Mouse (Mus musculus) MEL (cell line): ENCODE measurements around the gene Gm853.

ENCODE experiments used
- CTCF ChIP-seq, 3 experiments: IDR thresholded peaks in 2 of 3; conservative IDR thresholded peaks in 1 of 3; 2 replicates each; pipeline ENCODE4 v1.5.1; 2011 to 2012; ENCODE audit warnings: low read length in 3 of 3, low read depth in 2 of 3, mild to moderate bottlenecking in 2 of 3, improper control_type of control experiment in 1 of 3, inconsistent platforms in 1 of 3, mixed read lengths in 1 of 3, moderate library complexity in 1 of 3; ENCODE audit not compliant: control insufficient read depth in 1 of 3, insufficient read depth in 1 of 3, poor library complexity in 1 of 3, severe bottlenecking in 1 of 3
- EP300 ChIP-seq, 2 experiments: IDR thresholded peaks; 2 replicates each; pipeline ENCODE4 v1.6.1; 2011; ENCODE audit warnings: improper control_type of control experiment in 2 of 2, low read length in 2 of 2, low read depth in 1 of 2, mild to moderate bottlenecking in 1 of 2
- JUND ChIP-seq: IDR thresholded peaks from 2 replicates; pipeline ENCODE4 v1.6.1; 2011; ENCODE audit warnings: low read depth, mild to moderate bottlenecking, improper control_type of control experiment, low read length
- POLR2A ChIP-seq, 2 experiments: IDR thresholded peaks; 2 replicates each; pipeline ENCODE4 v1.6.1; 2011 to 2012; ENCODE audit warnings: low read length in 2 of 2, mild to moderate bottlenecking in 2 of 2, control low read depth in 1 of 2, improper control_type of control experiment in 1 of 2, low read depth in 1 of 2, moderate library complexity in 1 of 2; ENCODE audit not compliant: control insufficient read depth in 1 of 2, insufficient read depth in 1 of 2, poor library complexity in 1 of 2
- TCF12 ChIP-seq: IDR thresholded peaks from 2 replicates; pipeline ENCODE4 v1.6.1; 2014; ENCODE audit warnings: low read depth, mild to moderate bottlenecking, inconsistent platforms, low read length, improper control_type of control experiment, moderate library complexity
- UBTF ChIP-seq: IDR thresholded peaks from 2 replicates; pipeline ENCODE4 v1.6.1; 2012; ENCODE audit warnings: low read depth, mild to moderate bottlenecking, inconsistent platforms, low read length, improper control_type of control experiment, moderate library complexity, borderline replicate concordance; ENCODE audit not compliant: insufficient read depth
- USF2 ChIP-seq, 2 experiments: IDR thresholded peaks; 2 replicates each; pipeline ENCODE4 v1.6.1; 2011 to 2012; ENCODE audit warnings: improper control_type of control experiment in 2 of 2, low read length in 2 of 2, borderline replicate concordance in 1 of 2, inconsistent platforms in 1 of 2, low read depth in 1 of 2, mild to moderate bottlenecking in 1 of 2; ENCODE audit not compliant: insufficient read depth in 1 of 2
- ZNF384 ChIP-seq: IDR thresholded peaks from 2 replicates; pipeline ENCODE4 v1.6.1; 2012; ENCODE audit warnings: low read depth, mild to moderate bottlenecking, inconsistent platforms, low read length, improper control_type of control experiment

GRCm38 (mm10) chr4:130270611-130271347 lies 48.6 kb upstream of the Gm853 start:
- TF ChIP-seq JUND (no peak), CTCF (IDR thresholded peaks at IDR 0.05 in 2 of 3, conservative IDR thresholded peaks at IDR 0.05 in 1 of 3; ENCODE audit: control insufficient read depth in 1 of 3, insufficient read depth in 1 of 3, low read depth in 2 of 3, low read length in 3 of 3, poor library complexity in 1 of 3, severe bottlenecking in 1 of 3) (no peak), TCF12 (no peak), ZNF384 (no peak), POLR2A (IDR thresholded peaks at IDR 0.05; ENCODE audit: control insufficient read depth in 1 of 2, insufficient read depth in 1 of 2, low read depth in 1 of 2, low read length in 2 of 2, poor library complexity in 1 of 2) (no peak), EP300 (IDR thresholded peaks at IDR 0.05; ENCODE audit: low read depth in 1 of 2, low read length in 2 of 2) (no peak), UBTF (no peak), USF2 (IDR thresholded peaks at IDR 0.05; ENCODE audit: borderline replicate concordance in 1 of 2, insufficient read depth in 1 of 2, low read depth in 1 of 2, low read length in 2 of 2) (no peak)
